ENCODE assay signal across 12 mouse cellular contexts in genomic region chr8:45557936-45558335, GRCm38 (mm10). TPM values are rescaled to one million over a fixed set of nuclear protein-coding genes. Genes with fewer than 3 reads are reported as not detected.
A peak's percentile ranks its signal among the peaks of the same experiment; 100 is the strongest.
DNase-seq lines count a peak whose midpoint lies in the region; ATAC-seq lines count a peak whose summit lies in the region.
"Had no signal": no experiment of that assay in that cellular context is flagged by ENCODE, and none has a peak within 500 bp of the region (broad histone marks: within the 10 kb centered on the region; RNA-seq: fewer than 3 reads in every experiment).

No protein-coding gene starts in this region.

- peak; percentile 88 for ATAC-seq in forebrain, embryonic 11.5 days (replicated peaks; ENCODE audit: low FRiP score)
- peak; percentile 89 for ATAC-seq in neural tube, embryonic 15.5 days (ENCODE audit: low FRiP score)
- ATAC-seq: CD4-positive, CD25-positive, alpha-beta regulatory T cell, adult 4 months; liver, embryonic 12.5 days had no signal

- DNase-seq in layer of hippocampus, adult 9-11 months, result peak; percentile 26
- no peak for DNase-seq in layer of hippocampus, adult 18-20 months (ENCODE audit: low spot score in 2 of 2)
- peak; percentile 70 for DNase-seq in forebrain, embryonic 11.5 days (ENCODE audit: low spot score)
- DNase-seq in layer of hippocampus, postnatal 14 days (ENCODE audit: low spot score in 2 of 2), result peak; percentile 49 to 74
- no peak for DNase-seq in heart, adult 18-20 months
- DNase-seq in testis, postnatal 14 days (ENCODE audit: low spot score), result no peak
- DNase-seq in kidney, postnatal 25 days, result no peak
- DNase-seq: thymus, postnatal 25 days had no signal

- H3K27ac ChIP-seq in forebrain, embryonic 11.5 days (ENCODE audit: low read depth, low read length), result peak overlapping the region; percentile 74
- H3K27ac ChIP-seq in neural tube, embryonic 15.5 days (replicated peaks), result peak overlapping the region; percentile 58
- H3K27ac ChIP-seq: kidney, postnatal 0 days; liver, embryonic 12.5 days had no signal

- no peaks in the 10 kb centered on the region for H3K27me3 ChIP-seq in forebrain, embryonic 11.5 days (ENCODE audit: control insufficient read depth, insufficient read depth, low read length)
- no peaks in the 10 kb centered on the region for H3K27me3 ChIP-seq in neural tube, embryonic 15.5 days (replicated peaks)
- H3K27me3 ChIP-seq: liver, embryonic 12.5 days had no signal

- no peaks in the 10 kb centered on the region for H3K9me3 ChIP-seq in forebrain, embryonic 11.5 days (ENCODE audit: control insufficient read depth, low read length)
- no peaks in the 10 kb centered on the region for H3K9me3 ChIP-seq in neural tube, embryonic 15.5 days (replicated peaks)
- H3K9me3 ChIP-seq: liver, embryonic 12.5 days had no signal

- 20% methylated on average over 3 of the region's 3 CpGs for WGBS in forebrain, embryonic 11.5 days
- 14% methylated on average over 3 of the region's 3 CpGs for WGBS in neural tube, embryonic 15.5 days

- peaks cover 7% of the 10 kb centered on the region; the same call in 1 of the 2 replicates for H3K4me1 ChIP-seq in forebrain, embryonic 11.5 days (replicated peaks; ENCODE audit: control insufficient read depth, insufficient read depth, low read length)
- peaks cover 11% of the 10 kb centered on the region for H3K4me1 ChIP-seq in neural tube, embryonic 15.5 days
- H3K4me1 ChIP-seq: liver, embryonic 12.5 days had no signal

- no peak overlapping the region for H3K4me2 ChIP-seq in forebrain, embryonic 11.5 days (ENCODE audit: low read depth, low read length, severe bottlenecking)
- H3K4me2 ChIP-seq in neural tube, embryonic 15.5 days, result no peak overlapping the region
- H3K4me2 ChIP-seq: liver, embryonic 12.5 days had no signal

- no peak overlapping the region for H3K4me3 ChIP-seq in forebrain, embryonic 11.5 days (ENCODE audit: low read depth, low read length)
- H3K4me3 ChIP-seq in neural tube, embryonic 15.5 days (replicated peaks), result no peak overlapping the region
- H3K4me3 ChIP-seq: liver, embryonic 12.5 days had no signal

- no peak overlapping the region for H3K9ac ChIP-seq in forebrain, embryonic 11.5 days (ENCODE audit: low read length)
- no peak overlapping the region for H3K9ac ChIP-seq in neural tube, embryonic 15.5 days (replicated peaks)
- H3K9ac ChIP-seq: liver, embryonic 12.5 days had no signal

- H3K36me3 ChIP-seq in forebrain, embryonic 11.5 days (ENCODE audit: control insufficient read depth, insufficient read depth, low read length), result no peaks in the 10 kb centered on the region
- no peaks in the 10 kb centered on the region for H3K36me3 ChIP-seq in neural tube, embryonic 15.5 days
- H3K36me3 ChIP-seq: liver, embryonic 12.5 days had no signal

RNA-seq across cellular contexts. Expression of gene Sorbs2, which starts 50.3 kb away (rescaled TPM):
- 100 to 1,000 TPM; 166 to 172 TPM for total RNA-seq in layer of hippocampus, adult 18-20 months (2021)
- polyA plus RNA-seq in forebrain, embryonic 11.5 days (2014; fragmentation: Nextera tagmentation; extraction: Ambion mirVana), result 78.7 and 83.0 TPM in 2 replicates
- 100 to 1,000 TPM; 158 to 166 TPM for total RNA-seq in layer of hippocampus, postnatal 14 days (2021)
- 43.4 and 48.8 TPM in 2 replicates for polyA plus RNA-seq in neural tube, embryonic 15.5 days (2015; fragmentation: Nextera tagmentation; extraction: Ambion mirVana)
- 100 to 1,000 TPM; 568 to 575 TPM for total RNA-seq in heart, adult 18-20 months (2021)

Comparison
In these comparisons a context has a peak if more than half of its experiments do, and no peak if none do; other contexts are left out.
1. DNase-seq: peak in layer of hippocampus, adult 9-11 months (single experiment), forebrain, embryonic 11.5 days (single experiment) and layer of hippocampus, postnatal 14 days (2 of 2); none in layer of hippocampus, adult 18-20 months (0 of 2), heart, adult 18-20 months (0 of 2), testis, postnatal 14 days (single experiment) and kidney, postnatal 25 days (0 of 2).